Mouse (Mus musculus): ENCODE measurements around the gene Coro1b. TPM values are rescaled to one million over a fixed set of nuclear protein-coding genes. Genes with fewer than 3 reads are reported as not detected.
"Not testable (repeated sequence)": the region's sequence is repeated elsewhere in the genome, so short reads cannot be mapped to it uniquely, and the experiment has no call there.

Gene Coro1b
- polyA plus RNA-seq, 1 experiment = 240 TPM

DNA sequence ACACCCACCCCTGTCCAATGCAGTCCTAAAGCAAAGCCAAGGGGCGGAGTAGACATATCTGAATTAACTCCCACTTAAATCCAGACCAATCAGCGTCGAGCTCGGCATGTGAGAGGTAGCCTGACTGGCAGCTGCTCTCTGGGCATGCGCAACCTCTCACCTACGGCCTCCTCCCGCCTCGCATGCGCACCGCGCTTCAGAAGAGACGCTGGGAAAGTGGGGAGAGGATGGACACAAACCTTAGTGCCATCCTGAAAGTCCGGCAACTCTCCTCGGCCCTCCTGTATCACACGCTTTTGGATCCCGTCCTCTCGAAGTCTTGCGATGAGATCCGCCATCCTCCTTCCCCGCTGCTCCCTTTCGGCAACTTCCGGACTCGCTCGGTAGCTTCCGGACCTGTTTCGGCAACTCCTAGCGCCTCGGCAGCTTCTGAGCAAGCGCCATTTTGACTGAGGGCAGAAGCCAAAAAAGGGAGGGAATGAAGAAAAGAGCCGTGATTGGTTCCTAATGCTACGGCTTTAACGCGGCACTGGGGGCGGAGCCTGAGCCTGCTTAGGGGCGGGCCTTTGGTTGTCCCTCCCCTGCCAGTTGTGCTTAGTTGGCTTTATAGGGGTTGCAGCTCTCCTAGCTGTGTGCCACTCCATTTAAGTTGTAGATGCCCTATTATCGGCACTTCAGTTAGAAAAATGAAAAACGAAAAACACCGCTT lies 27.2 kb upstream of the Coro1b start:
- Histone ChIP-seq H3K4me3 (replicated peaks; ENCODE audit: insufficient read depth, low read depth, low read length) (peak overlapping the region; percentile 64), H3K27ac (ENCODE audit: insufficient read depth, low read length) (peak overlapping the region; percentile 63), H3K4me1 (ENCODE audit: control insufficient read depth, insufficient read depth, low read length) (no peaks in the 10 kb centered on the region), H3K27me3 (ENCODE audit: control insufficient read depth, insufficient read depth, low read length) (no peaks in the 10 kb centered on the region)
- DNase-seq = peak; percentile 98
- 2% methylated on average over 38 of the region's 38 CpGs for WGBS
- TF ChIP-seq POLR2A (IDR thresholded peaks at IDR 0.05; ENCODE audit: borderline replicate concordance, insufficient read depth, low read length) = peak; percentile 80; the same call in 1 of the 2 replicates
- no peak for TF ChIP-seq CTCF (IDR thresholded peaks at IDR 0.05; ENCODE audit: borderline replicate concordance, insufficient read depth, low read depth, low read length)

GRCm38 (mm10) chr19:4121896-4122295 lies 26.5 kb upstream of the Coro1b start:
- H3K27ac ChIP-seq (ENCODE audit: insufficient read depth, low read length); H3K27me3 ChIP-seq (ENCODE audit: control insufficient read depth, insufficient read depth, low read length); DNase-seq; H3K4me3 ChIP-seq (replicated peaks; ENCODE audit: insufficient read depth, low read depth, low read length); H3K4me1 ChIP-seq (ENCODE audit: control insufficient read depth, insufficient read depth, low read length): not testable (repeated sequence)
- 67% methylated on average over 6 of the region's 6 CpGs for whole genome bisulfite sequencing

GRCm38 (mm10) chr19:4122411-4123370 lies 25.7 kb upstream of the Coro1b start:
- 88% methylated on average over 7 of the region's 7 CpGs for WGBS
- no peak overlapping the region for H3K27ac ChIP-seq (ENCODE audit: insufficient read depth, low read length)
- no peaks in the 10 kb centered on the region for H3K27me3 ChIP-seq (ENCODE audit: control insufficient read depth, insufficient read depth, low read length)
- TF ChIP-seq POLR2A (IDR thresholded peaks at IDR 0.05; ENCODE audit: borderline replicate concordance, insufficient read depth, low read length) = no peak
- TF ChIP-seq CTCF (IDR thresholded peaks at IDR 0.05; ENCODE audit: borderline replicate concordance, insufficient read depth, low read depth, low read length) = no peak
- no peak for DNase-seq
- no peak overlapping the region for H3K4me3 ChIP-seq (replicated peaks; ENCODE audit: insufficient read depth, low read depth, low read length)
- peaks cover 6% of the 10 kb centered on the region; the same call in 1 of the 2 replicates for H3K4me1 ChIP-seq (ENCODE audit: control insufficient read depth, insufficient read depth, low read length)

DNA sequence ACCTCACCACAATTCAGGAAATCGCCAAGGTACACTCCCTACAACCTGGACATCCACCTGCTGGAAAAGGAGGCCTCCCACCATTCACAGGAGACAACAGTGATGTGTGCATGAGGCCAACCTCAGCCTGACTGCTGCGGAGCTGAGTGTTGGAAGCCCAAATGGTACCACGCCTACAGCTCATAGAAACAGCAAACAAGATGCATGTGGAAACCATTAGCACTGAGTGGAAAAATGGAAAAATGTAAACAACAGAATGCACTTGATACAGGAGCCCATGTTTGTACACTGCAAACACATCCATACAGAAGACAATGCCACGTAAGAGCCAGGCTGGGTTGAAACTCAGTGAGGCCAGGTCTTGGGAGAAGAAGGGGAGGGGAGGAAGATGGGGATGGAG lies 24.0 kb upstream of the Coro1b start:
- Histone ChIP-seq H3K4me3 (replicated peaks; ENCODE audit: insufficient read depth, low read depth, low read length) (no peak overlapping the region), H3K27ac (ENCODE audit: insufficient read depth, low read length) (no peak overlapping the region), H3K4me1 (ENCODE audit: control insufficient read depth, insufficient read depth, low read length) (peaks cover 6% of the 10 kb centered on the region; the same call in 1 of the 2 replicates), H3K27me3 (ENCODE audit: control insufficient read depth, insufficient read depth, low read length) (no peaks in the 10 kb centered on the region)
- WGBS = 87% methylated on average over 4 of the region's 4 CpGs
- TF ChIP-seq POLR2A (IDR thresholded peaks at IDR 0.05; ENCODE audit: borderline replicate concordance, insufficient read depth, low read length) = no peak
- TF ChIP-seq CTCF (IDR thresholded peaks at IDR 0.05; ENCODE audit: borderline replicate concordance, insufficient read depth, low read depth, low read length) = no peak
- DNase-seq = no peak

- not testable (repeated sequence) for H3K4me1 ChIP-seq (ENCODE audit: control insufficient read depth, insufficient read depth, low read length); H3K27me3 ChIP-seq (ENCODE audit: control insufficient read depth, insufficient read depth, low read length)
- 1% methylated on average over 3 of the region's 4 CpGs for WGBS
- peak overlapping the region; percentile 93 for H3K27ac ChIP-seq (ENCODE audit: insufficient read depth, low read length)
- peak in 1 of 2 experiments; percentile 36 for DNase-seq
- H3K4me3 ChIP-seq (replicated peaks; ENCODE audit: insufficient read depth, low read depth, low read length) = peak overlapping the region; percentile 97
Observed at GRCm38 (mm10) chr19:4125268-4125667, 23.2 kb upstream of the Coro1b start.

DNA sequence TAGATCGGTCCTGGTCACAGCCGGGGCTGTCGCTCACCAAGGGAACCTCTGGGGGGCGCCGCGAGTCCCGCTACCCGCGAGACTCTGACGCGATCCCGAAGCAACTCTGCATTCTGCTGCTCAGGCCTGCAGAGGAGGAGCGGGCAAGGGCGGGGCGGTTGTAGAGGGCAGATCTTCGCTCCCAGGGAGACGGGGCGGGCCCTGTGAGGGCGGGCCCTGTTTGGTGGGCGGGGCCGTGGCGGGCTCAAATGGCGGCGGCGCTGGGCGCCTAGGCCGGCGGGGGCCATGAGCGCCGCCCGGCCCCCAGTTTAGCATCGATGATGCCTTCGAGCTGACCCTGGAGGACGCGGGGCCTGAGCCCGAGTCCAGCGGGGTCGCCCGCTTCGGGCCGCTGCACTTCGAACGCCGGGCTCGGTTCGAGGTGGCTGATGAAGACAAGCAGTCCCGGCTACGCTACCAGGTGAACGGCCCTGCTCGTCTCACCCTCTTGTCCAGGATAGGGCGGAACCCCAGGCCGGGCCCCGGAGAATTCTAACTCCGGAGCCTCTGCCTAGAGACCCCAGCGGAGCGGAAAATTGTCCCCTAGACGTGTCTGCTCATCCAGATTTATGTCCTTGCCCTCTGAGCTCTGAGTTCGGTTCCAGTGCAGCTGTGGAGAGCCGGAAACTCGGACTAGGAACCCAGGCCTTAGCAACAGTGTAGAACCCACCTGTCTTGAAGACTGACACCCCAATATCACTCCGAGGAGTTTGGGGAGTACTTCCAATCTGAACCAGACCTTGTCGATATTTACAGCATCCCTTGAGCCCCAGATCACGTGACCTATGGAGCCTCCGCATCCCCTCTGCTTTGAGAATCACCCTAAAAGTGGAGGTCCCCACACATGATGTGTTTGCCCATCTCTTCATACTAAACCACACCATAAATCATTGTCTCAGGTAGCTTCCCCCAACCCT lies 22.4 kb upstream of the Coro1b start, which contains the start of gene Aip:
TSS of gene Aip (minus strand) at position 118 of the 956 bp plus-strand sequence.
- TF ChIP-seq CTCF (IDR thresholded peaks at IDR 0.05; ENCODE audit: borderline replicate concordance, insufficient read depth, low read depth, low read length) = peak; percentile 63
- peak; percentile 34; the same call in 1 of the 2 replicates for TF ChIP-seq POLR2A (IDR thresholded peaks at IDR 0.05; ENCODE audit: borderline replicate concordance, insufficient read depth, low read length)

GRCm38 (mm10) chr19:4126759-4127495 lies 21.5 kb upstream of the Coro1b start:
- Histone ChIP-seq H3K4me3 (replicated peaks; ENCODE audit: insufficient read depth, low read depth, low read length) (peak overlapping the region; percentile 97), H3K4me1 (ENCODE audit: control insufficient read depth, insufficient read depth, low read length) (peaks cover 6% of the 10 kb centered on the region; the same call in 1 of the 2 replicates), H3K27me3 (ENCODE audit: control insufficient read depth, insufficient read depth, low read length) (no peaks in the 10 kb centered on the region), H3K27ac (ENCODE audit: insufficient read depth, low read length) (no peak overlapping the region)
- WGBS = 61% methylated on average over 7 of the region's 7 CpGs
- TF ChIP-seq POLR2A (IDR thresholded peaks at IDR 0.05; ENCODE audit: borderline replicate concordance, insufficient read depth, low read length) = no peak
- no peak for TF ChIP-seq CTCF (IDR thresholded peaks at IDR 0.05; ENCODE audit: borderline replicate concordance, insufficient read depth, low read depth, low read length)
- DNase-seq = no peak

More for the DNA sequence above, 22.4 kb upstream of the Coro1b start, which contains the start of gene Aip:
- peak; percentile 98 to 99 for DNase-seq
- peak within 1 kb of the TSS; percentile 93 for H3K27ac ChIP-seq (ENCODE audit: insufficient read depth, low read length)
- H3K27me3 ChIP-seq (ENCODE audit: control insufficient read depth, insufficient read depth, low read length) = no peaks in the 10 kb centered on the region
- H3K4me1 ChIP-seq (ENCODE audit: control insufficient read depth, insufficient read depth, low read length) = peaks cover 6% of the 10 kb centered on the region; the same call in 1 of the 2 replicates
- WGBS = under 1% methylated on average over 62 of the region's 64 CpGs
- H3K4me3 ChIP-seq (replicated peaks; ENCODE audit: insufficient read depth, low read depth, low read length) = peak within 1 kb of the TSS; percentile 97

Measured in cerebellum, adult 2 months (tissue).